Mouse (Mus musculus) WW6 (cell line): ENCODE data around the gene Ttc28.
A peak's percentile ranks its signal among the peaks of the same experiment; 100 is the strongest.
"Not testable (repeated sequence)": the region's sequence is repeated elsewhere in the genome, so short reads cannot be mapped to it uniquely, and the experiment has no call there.

Experiments used
- DNase-seq: peaks from one replicate; pipeline ENCODE4 v3.0.0-alpha.2; 2013; ENCODE audit warnings: low read depth, low spot score

Gene Ttc28

DNA sequence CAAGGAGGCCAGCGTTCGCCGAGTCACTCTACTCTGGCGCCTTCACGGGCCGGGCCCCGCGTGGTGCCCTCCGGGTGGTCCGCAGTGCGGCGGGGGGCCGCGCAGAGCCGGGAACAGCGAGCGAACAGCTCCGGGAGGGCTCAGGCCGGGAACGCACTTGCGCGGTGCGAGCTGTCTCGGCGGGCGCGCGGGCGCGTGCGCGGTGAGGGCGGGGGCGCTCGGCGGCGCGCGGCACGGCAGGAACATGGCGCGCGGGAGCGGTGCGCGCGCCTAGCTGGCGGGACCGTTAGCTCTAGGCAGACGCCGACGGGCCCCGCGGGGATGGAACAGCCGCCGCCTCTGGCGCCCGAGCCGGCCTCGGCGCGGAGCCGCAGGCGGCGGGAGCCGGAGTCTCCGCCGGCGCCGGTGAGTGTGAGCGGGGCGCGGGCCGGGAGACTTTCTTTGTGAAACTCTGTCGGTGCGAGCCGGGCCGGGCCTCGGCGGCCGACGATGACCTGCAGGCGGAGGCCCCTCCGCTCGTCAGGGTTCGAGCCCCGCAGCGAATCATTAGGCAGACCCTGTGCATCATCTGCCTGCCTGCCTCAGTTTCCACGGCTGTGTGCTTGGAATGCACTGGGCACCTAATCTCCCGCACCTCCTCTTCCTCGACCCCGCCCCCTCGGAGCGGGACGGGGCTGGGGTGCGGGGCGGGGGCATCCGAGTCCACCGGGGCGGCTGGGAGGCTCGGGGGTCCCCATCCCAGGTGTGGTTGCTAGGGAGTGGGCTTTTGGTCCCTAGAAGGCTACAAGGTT, at the start of gene Ttc28:
Ttc28 (plus strand) TSS at position 220 of the 791 bp plus-strand sequence.
- peak; percentile 46 for DNase-seq

DNA sequence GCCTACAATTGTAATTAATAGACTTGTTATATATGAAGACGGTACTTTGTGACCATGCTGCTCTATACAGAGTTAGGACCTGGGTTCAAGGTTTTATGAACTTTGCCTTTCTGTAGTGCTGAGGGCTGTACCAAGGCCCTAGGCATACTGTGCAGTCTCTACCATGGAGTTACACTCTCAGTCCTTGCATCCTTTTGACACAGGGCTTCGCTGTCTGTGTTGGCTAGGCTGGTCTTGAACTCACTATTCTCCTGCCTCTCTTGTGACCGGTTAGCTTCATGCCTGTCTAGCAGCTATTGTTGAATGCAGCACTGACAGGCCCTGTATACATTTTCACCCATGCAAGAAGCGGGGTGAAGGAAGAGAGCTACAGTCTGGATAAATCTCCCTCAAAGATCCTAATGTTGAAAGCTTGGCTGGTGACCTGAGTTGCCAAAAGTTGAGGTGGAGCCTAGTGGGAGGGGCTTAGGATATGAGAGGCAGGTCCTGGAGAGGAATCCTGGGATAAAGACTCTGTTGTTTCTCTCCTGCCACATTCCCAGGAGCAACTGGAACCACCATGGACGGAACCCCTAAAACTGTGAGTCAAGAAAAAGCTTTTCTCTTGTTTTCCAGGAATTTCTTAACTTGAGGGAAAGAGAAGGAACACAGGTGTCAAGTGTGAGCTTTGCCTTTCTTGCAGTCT, 48.4 kb upstream of the Ttc28 start:
- no peak for DNase-seq

DNA sequence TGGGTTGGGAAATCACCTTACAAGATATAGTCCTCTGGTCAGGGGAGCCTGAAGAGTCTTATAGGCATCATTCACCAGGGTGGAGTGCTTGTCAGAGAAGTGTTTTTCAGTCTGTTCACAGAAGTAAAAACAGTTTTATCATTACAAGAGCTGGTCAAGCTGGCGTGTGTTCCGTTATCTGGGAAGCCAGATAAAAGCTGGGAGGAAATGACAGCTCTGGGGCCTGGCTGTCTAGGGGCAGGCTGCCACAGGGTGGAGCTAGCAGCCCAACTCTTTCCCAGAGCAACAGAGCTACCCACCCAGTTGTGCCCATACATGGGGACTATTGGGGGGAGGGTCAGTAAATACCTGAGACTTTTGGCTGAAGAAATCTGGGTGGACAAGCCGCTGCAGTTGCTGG, 43.6 kb upstream of the Ttc28 start:
- no peak for DNase-seq

DNA sequence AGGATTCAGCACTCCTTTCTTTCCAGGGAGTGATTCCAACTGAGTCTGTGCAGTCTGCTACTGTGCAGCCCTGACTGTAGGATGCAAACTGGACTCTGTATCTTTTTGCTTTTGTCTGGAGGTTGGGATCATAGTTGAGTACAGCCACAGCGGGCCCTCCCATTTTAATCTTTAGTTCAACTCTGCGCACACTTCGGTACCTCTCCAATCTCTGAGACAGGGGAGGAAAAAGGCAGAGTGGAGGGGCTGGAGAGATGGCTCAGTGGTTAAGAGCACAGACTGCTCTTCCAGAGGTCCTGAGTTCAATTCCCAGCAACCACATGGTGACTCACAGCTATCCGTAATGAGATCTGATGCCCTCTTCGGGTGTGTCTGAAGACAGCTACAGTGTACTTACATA, 41.6 kb upstream of the Ttc28 start:
- not testable (repeated sequence) for DNase-seq

DNA sequence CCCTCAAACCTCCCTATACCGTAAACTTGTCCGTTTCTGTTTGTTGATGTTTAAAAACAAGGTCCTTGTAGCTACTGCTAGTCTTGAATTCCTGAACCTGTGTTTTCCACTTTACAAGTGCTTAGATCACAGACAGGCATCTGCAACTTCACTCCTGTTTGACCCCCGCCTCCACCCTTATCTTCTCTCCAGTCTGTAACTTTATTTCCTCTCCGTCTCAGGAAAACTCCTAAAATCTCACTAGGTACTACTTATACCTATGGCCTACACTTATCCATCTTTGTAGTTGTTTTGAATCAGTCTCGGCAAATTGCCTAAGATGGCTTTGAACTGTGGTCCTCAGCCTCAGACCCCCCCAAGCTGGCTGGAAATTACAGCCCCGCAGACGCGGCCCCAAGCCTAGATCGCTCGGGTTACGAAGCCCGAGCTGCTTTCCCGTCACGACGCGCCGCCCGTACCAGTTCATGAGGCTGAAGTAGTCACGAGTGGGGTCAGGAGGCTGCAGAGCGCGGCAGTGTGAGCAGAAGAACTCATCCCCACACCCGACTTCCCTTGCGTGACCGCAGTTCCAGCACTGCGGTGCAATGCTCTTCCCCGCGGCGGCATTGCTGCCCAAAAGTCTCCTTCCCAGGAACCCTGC, 40.4 kb upstream of the Ttc28 start:
- DNase-seq: no peak

DNA sequence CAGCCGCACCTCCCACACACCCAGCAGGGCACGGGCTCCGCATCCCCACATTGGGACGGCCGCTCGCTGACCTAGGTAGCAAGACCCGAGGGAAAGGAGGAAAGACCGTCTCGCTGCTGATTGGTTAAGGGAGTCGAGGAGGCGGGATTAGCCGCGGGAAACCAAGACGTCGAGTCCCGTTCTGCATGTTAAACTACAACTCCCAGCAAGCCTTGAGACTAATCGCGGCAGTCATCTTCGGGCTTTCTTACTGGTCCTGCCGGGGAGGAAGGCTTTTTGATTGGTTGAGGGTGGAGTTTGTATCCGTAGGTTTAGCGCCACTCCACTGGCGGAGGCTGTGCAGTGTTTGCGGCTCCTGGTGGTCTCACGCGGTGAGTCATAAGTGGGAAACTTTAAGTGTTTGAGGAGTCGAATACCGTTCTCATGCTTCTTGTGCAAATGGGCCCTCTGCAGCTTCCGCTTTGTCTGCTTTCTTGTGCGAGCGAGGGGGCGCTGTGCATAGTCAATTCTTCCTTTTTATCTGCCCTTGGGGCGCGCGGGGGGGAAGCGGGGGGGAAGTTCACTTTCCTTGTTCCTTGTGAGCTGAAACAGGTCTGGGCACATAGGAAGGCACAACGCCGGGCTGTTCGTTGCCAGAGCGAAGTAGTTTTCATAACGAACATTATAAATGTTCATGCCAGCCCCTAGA, 39.8 kb upstream of the Ttc28 start, which contains the start of the genes Hscb and Chek2:
Hscb (minus strand) TSS at position 100 of the 688 bp plus-strand sequence.
Chek2 (plus strand) TSS at position 302 of the 688 bp plus-strand sequence.
- peak; percentile 97 for DNase-seq

DNA sequence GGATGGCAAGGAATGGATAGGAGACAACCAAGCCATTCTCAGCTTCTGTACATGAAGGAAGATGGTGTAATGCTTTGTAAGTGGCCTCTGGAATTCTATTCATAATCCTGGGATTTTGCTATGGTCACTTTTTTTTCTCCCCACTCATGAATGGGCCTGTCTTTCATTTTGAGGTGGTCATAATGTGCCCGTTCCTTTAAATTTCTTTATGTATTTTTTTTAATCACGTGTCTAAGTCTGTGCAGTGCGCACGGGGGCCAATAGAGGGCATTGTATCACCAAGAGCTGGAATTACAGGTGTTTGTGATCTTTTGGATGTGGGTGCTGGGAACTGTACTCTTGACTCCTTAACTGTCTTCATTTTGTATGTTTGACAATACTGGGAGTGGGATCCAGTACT, 39.1 kb upstream of the Ttc28 start:
- peak; percentile 46 for DNase-seq

DNA sequence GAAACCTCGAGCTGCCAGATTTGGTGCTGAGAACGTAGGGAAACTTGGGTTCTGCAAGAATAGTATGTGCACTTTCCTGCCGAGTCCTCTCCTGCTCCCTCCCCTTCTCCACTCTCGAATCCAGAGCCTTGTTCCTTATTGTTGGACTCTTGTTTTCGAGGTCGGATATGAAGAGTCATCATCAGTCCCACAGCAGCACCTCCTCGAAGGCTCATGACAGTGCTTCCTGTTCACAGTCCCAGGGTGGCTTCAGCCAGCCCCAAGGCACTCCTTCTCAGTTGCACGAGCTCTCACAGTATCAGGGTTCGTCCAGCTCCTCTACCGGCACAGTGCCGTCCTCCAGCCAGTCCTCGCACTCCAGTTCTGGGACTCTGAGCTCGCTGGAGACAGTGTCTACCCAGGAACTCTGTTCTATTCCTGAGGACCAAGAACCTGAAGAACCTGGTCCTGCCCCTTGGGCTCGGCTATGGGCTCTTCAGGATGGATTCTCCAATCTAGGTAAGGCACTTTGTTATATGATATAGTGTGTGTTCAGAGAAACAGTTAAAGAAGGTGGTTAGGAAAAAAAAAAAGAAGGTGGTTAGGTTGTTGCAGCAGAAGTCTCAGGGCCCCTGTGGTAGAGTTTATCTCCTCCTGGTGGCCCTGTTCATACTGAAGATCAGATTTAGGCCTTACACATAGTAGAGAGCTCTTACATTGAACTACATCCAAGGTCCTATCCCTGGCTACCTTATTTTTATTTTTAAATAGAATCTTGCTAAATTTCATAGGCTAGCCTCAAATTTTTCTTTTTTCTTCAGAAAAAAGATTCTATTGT, 38.3 kb upstream of the Ttc28 start:
- no peak for DNase-seq

DNA sequence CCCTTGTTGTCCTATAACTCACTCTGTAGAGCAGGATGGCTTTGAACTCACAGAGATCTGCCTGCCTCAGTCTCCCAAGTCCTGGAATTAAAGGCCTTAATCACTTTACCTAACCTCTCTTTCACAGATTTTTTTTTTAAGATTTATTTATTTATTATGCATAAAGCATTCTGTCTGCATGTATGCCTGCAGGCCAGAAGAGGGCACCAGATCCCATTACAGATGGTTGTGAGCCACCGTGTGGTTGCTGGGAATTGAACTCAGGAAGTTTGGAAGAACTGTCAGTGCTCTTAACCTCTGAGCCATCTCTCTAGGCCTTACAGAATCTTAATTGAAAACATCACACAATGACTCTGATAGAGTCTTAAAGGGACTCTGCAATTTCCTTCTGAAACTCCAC, 26.6 kb upstream of the Ttc28 start:
- DNase-seq: no peak

DNA sequence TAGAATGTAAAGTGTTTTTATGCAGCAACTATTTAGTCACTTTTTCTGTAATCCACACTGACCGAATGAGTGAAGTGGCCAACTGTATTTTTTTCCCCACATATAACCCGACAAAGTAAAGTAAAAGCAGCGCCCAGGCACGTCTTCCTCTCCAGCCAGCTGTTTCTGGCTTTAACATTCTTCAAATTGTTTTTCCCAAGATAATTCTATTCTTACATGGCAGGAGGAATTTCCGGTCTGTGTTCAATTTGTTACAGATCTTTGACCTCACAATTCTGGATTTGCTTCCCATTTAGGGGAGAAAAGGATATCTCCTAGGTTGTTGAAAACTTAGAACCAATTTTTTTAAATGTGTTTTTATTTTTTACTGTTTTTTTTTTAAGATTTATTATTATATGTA, 22.5 kb upstream of the Ttc28 start:
- no peak for DNase-seq

DNA sequence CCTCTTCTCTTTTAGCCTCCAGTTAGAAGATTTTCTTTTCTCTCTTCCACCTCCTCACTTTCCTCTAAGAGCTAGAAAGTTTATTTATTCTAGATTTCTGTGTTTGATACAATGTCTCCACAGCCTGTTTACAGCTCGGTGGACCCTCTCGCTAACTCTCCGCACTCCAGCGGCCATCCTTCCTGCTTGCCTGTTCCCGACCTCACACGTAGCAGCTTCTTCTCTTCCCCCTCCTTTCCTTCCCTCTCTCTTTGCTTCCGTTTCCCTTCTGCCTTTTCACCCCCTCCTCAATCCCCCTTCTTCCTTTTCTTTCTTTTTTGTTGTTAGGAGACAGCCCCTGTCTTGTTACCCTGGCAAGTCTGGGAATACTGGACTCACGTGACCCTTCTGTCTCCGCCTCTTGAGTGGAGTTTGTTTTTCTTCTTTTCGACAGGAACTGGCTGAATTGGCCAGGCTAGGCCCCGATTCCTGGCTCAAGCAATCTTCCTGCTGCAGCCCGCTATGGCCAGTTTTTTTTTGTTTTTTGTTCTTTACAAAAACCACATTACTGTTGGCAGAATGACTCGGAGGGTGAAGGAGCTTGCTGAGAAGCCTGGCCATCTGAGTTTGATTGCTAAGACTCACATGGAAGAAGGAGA, 20.5 kb upstream of the Ttc28 start:
- no peak for DNase-seq

DNA sequence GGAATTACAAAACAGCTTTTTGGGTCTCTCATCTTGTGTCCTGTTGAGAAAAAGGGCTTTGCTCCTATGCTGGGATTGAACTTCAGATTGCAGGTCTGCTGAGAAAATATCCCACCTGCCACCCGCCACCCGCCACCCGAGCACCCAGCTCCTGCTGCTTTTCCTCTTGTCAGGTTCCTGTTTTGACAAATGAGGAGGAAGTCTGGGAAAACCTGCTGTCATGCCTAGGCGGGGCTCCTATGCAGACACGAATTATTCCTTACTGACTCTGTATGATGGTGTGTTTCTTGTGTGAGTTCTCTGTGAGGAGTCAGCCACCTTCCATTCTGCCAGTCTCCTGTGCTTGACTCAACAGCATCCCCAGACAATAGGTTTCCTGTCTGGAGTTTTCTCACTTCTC, 19.2 kb upstream of the Ttc28 start:
- DNase-seq: no peak

DNA sequence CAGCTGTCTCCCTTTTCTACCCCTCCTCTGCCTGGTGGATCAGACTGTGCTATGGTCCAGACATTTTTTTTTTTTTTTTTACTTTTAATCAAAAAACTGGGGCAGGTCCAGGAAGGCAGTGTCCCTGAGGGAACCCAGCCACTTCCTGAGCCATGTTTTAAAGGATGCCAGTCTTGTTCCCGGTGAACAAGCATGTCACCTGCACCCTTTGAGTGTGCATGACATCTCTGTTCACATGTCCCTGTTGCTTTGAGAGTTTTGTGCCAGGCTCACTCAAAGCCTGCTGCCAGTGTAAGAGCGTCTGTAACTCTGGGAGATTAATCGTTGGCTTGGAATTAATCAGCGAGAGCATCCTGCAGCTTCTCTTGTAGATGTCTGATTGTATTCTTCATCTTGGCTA, 11.1 kb upstream of the Ttc28 start:
- DNase-seq: no peak

DNA sequence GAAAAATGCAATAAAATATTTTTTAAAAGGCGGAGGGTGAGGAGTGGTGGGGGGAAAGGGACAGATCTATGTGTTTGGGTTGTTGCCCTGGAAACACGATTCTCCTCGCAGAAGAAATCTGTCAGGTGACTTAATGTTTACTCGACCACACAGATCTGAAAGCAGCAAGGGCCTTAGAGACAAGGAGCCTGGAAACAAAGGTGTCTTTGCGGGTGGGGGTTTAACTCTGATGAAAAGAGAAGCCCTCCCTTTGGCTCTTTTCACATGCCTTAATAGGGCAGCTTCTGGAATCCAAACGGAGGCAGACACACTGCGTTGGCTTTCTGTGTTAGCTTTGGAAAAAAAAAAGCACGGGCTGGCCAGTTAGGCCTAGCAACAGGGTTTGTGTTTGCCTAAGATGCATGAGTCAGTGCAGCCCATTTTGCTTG, 10.3 kb upstream of the Ttc28 start:
- DNase-seq: no peak

DNA sequence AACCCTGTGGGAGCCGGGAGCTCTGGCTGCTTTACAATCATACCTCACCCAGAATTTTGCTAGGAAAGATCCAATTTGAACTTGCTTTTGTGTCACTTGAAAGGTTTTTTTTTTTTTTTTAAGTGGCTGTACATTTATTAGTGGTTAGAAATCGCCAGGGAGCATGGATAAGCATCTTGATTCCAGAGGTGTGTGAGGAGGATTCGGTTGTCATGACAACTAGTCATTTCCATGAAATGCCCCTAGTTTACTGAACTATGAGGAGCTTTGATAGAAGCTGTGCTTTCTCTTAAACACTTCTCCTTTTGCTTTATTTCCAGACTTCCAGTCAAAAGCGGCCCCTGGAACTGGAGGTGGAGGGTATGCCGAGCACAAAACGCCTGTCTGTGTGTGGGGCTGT, 6.4 kb upstream of the Ttc28 start:
- no peak for DNase-seq

DNA sequence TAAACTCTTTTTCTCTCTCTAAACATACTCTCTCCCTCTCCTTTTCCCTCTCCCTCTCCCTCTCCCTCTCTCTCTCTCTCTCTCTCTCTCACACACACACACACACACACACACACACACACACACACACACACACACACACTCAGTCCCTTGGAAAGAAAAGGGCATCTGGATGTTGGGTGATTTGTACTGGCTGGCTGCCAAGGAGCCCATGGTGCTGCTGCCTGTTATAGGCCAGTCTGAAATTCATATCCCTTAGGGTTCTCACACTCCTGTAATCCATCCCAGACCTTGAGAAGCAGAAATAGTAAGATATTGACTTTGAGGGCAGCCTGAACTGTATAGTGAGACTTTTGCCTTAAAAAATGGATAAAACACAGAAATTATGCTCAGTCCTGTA, 4.9 kb upstream of the Ttc28 start:
- no peak for DNase-seq

DNA sequence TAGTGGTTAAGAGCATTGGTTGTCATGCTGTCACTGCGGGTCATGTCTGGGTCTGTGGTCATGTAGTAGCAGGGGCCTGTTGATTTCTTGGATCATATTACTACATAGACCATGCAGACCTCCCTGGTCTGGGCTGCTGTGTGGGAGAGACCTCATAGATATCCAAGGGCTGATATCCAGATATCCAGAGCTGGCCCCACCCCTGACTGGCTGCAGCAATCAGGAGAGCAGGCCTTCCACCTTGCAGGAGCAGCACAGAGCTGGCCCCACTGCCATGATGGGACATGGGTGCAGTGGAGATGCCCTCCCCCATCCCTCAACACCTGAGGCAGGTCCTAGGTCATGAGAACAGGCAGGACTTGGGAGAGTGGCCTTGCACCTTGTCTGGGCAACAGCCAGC, 4.3 kb upstream of the Ttc28 start:
- no peak for DNase-seq

DNA sequence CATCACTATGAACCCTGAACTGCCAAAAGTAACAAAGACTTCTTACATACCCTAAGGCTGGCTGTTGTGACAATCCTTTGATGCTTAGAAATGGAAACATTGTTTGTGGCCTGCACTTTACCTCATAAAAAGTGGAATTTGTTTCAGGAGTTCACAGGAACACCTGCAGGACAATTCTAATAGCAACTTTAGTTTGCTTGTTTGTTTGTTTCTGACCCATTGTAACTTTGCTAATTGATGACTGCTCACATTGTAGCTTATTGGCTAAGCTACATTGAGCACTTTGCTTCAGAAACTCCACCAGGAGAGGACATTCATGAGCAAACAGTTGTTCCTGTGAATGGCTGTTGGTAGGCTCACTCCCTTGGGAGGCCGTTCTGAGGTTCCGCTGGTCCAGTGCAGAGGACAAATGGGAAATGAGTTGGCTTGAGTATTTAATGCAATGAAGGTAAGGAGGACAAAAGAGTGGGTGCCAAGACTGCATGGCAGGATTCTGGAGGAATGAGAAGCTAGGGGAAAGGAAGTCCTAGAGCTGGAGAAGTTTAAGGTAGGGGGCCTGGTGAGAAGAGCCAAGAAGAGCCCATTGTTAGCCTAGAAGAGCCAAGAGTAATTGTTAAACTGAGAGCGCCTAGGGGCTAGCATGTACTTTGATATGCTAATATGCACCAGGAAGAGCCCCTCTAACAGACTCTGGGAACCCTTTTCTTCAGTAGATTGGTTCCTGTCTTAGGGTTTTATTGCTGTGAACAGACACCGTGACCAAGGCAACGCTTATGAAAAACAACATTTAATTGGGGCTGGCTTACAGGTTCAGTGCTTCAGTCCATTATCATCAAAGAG, 1.7 kb upstream of the Ttc28 start:
- no peak for DNase-seq

DNA sequence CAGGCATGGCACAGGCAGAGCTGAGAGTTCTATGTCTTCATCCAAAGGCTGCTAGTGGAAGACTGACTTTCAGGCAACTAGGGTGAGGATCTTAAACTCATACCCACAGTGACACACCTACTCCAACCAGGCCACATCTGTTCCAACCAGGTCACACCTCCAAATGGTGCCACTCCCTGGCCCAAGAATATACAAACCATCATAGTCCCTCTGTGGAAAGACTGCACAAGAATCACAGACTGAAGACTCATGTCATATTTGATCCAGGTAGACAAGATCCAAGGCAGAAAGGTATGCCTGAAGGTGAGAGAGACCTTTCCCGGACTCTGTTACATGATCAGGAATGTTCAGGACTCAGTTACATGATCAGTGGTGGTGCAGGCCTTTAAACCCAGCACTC, 1.1 kb upstream of the Ttc28 start:
- not testable (repeated sequence) for DNase-seq

DNA sequence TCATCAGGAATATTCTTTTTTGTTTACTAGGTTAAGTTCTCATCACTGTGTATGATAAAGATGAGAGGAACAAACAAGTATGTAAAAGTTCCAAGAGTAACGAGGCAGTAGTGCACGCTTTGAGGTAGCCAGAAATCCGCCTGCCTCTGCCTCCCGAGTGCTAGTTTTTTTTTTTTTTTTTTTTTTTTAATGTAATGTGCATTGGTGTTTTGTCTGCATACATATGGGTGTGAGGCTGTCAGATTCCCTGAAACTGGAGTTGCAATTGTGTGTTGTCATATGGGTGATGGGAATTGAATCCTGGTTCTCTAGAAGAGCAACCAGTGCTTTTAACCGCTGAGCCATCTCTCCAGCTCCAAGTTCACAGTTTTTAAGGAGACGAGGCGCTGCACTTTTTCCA, 561 bp upstream of the Ttc28 start:
- DNase-seq: no peak
